Mouse (Mus musculus) cerebellum, adult 2 months (tissue): ENCODE results near the gene Calr3.

ENCODE experiments used
- CTCF ChIP-seq: fragments of 200-500 bp; IDR thresholded peaks from 2 replicates; pipeline ENCODE4 v1.5.1; 2011; ENCODE audit warnings: low read depth, mild to moderate bottlenecking, control low read depth, low read length, moderate library complexity, borderline replicate concordance; ENCODE audit not compliant: insufficient read depth
- POLR2A ChIP-seq: fragments of 200-500 bp; IDR thresholded peaks from 2 replicates; pipeline ENCODE4 v1.6.1; 2011; ENCODE audit warnings: low read length, control low read depth, borderline replicate concordance; ENCODE audit not compliant: insufficient read depth

GRCm38 (mm10) chr8:72421362-72422335 lies 22.0 kb downstream of the Calr3 start, which contains the start of gene Eps15l1:
- TF ChIP-seq POLR2A, result peak; percentile 91
- no peak for TF ChIP-seq CTCF
